Mouse (Mus musculus): ENCODE data around the gene Il12a. TPM values are rescaled to one million over a fixed set of nuclear protein-coding genes. Genes with fewer than 3 reads are reported as not detected.

The Il12a gene
- polyA plus RNA-seq, 1 experiment = 7.3 TPM

GRCm38 (mm10) chr3:68669418-68669974, 20.9 kb upstream of the Il12a start:
- H3K4me1 ChIP-seq (ENCODE audit: control insufficient read depth, insufficient read depth, insufficient read length) = no peaks in the 10 kb centered on the region
- 83% methylated on average over 5 of the region's 5 CpGs for WGBS
- no peaks in the 10 kb centered on the region for H3K27me3 ChIP-seq (ENCODE audit: control insufficient read depth, insufficient read depth, low read length)
- H3K36me3 ChIP-seq (ENCODE audit: control insufficient read depth, insufficient read depth, low read length) = no peaks in the 10 kb centered on the region
- no peak for DNase-seq (ENCODE audit: low read depth in 1 of 2, low spot score in 2 of 2)
- TF ChIP-seq CTCF (IDR thresholded peaks at IDR 0.05; ENCODE audit: extremely low read depth, insufficient read depth, insufficient read length, insufficient replicate concordance) (no peak), POLR2A (IDR thresholded peaks at IDR 0.05; ENCODE audit: low read depth, low read length) (no peak)
- no peak overlapping the region for H3K27ac ChIP-seq (ENCODE audit: insufficient read depth, low read length)
- H3K4me3 ChIP-seq (ENCODE audit: extremely low read depth, insufficient read depth, insufficient read length) = no peak overlapping the region

GRCm38 (mm10) chr3:68674721-68675120, 15.7 kb upstream of the Il12a start:
- H3K4me3 ChIP-seq (ENCODE audit: extremely low read depth, insufficient read depth, insufficient read length) = no peak overlapping the region
- no peak for TF ChIP-seq POLR2A (IDR thresholded peaks at IDR 0.05; ENCODE audit: low read depth, low read length)
- TF ChIP-seq CTCF (IDR thresholded peaks at IDR 0.05; ENCODE audit: extremely low read depth, insufficient read depth, insufficient read length, insufficient replicate concordance) = no peak
- no peaks in the 10 kb centered on the region; the same call in 1 of the 2 replicates for H3K4me1 ChIP-seq (ENCODE audit: control insufficient read depth, insufficient read depth, insufficient read length)
- H3K27ac ChIP-seq (ENCODE audit: insufficient read depth, low read length) = no peak overlapping the region
- DNase-seq (ENCODE audit: low read depth in 1 of 2, low spot score in 2 of 2) = no peak
- H3K27me3 ChIP-seq (ENCODE audit: control insufficient read depth, insufficient read depth, low read length) = no peaks in the 10 kb centered on the region
- no peaks in the 10 kb centered on the region for H3K36me3 ChIP-seq (ENCODE audit: control insufficient read depth, insufficient read depth, low read length)
- WGBS = 92% methylated on average over 2 of the region's 2 CpGs

- H3K4me3 ChIP-seq (ENCODE audit: extremely low read depth, insufficient read depth, insufficient read length) = no peak overlapping the region
- H3K27ac ChIP-seq (ENCODE audit: insufficient read depth, low read length) = no peak overlapping the region
- no peak for DNase-seq (ENCODE audit: low read depth in 1 of 2, low spot score in 2 of 2)
- TF ChIP-seq CTCF (IDR thresholded peaks at IDR 0.05; ENCODE audit: extremely low read depth, insufficient read depth, insufficient read length, insufficient replicate concordance) = no peak
- no peak for TF ChIP-seq POLR2A (IDR thresholded peaks at IDR 0.05; ENCODE audit: low read depth, low read length)
- WGBS = 88% methylated on average over 12 of the region's 12 CpGs
- no peaks in the 10 kb centered on the region for H3K36me3 ChIP-seq (ENCODE audit: control insufficient read depth, insufficient read depth, low read length)
- no peaks in the 10 kb centered on the region for H3K27me3 ChIP-seq (ENCODE audit: control insufficient read depth, insufficient read depth, low read length)
- no peaks in the 10 kb centered on the region; the same call in 1 of the 2 replicates for H3K4me1 ChIP-seq (ENCODE audit: control insufficient read depth, insufficient read depth, insufficient read length)
Measured at GRCm38 (mm10) chr3:68675216-68675835, 15.1 kb upstream of the Il12a start.

- no peak for TF ChIP-seq POLR2A (IDR thresholded peaks at IDR 0.05; ENCODE audit: low read depth, low read length)
- no peak for TF ChIP-seq CTCF (IDR thresholded peaks at IDR 0.05; ENCODE audit: extremely low read depth, insufficient read depth, insufficient read length, insufficient replicate concordance)
- no peak overlapping the region for H3K4me3 ChIP-seq (ENCODE audit: extremely low read depth, insufficient read depth, insufficient read length)
- 28% methylated on average over 10 of the region's 10 CpGs for WGBS
- DNase-seq (ENCODE audit: low read depth in 1 of 2, low spot score in 2 of 2) = no peak
- H3K4me1 ChIP-seq (ENCODE audit: control insufficient read depth, insufficient read depth, insufficient read length) = no peaks in the 10 kb centered on the region; the same call in 1 of the 2 replicates
- no peaks in the 10 kb centered on the region for H3K36me3 ChIP-seq (ENCODE audit: control insufficient read depth, insufficient read depth, low read length)
- H3K27me3 ChIP-seq (ENCODE audit: control insufficient read depth, insufficient read depth, low read length) = no peaks in the 10 kb centered on the region
- no peak overlapping the region for H3K27ac ChIP-seq (ENCODE audit: insufficient read depth, low read length)
Measured at GRCm38 (mm10) chr3:68675980-68676678, 14.3 kb upstream of the Il12a start.

GRCm38 (mm10) chr3:68676831-68677303, 13.6 kb upstream of the Il12a start:
- H3K4me1 ChIP-seq (ENCODE audit: control insufficient read depth, insufficient read depth, insufficient read length) = no peaks in the 10 kb centered on the region; the same call in 1 of the 2 replicates
- TF ChIP-seq CTCF (IDR thresholded peaks at IDR 0.05; ENCODE audit: extremely low read depth, insufficient read depth, insufficient read length, insufficient replicate concordance) (no peak), POLR2A (IDR thresholded peaks at IDR 0.05; ENCODE audit: low read depth, low read length) (no peak)
- H3K36me3 ChIP-seq (ENCODE audit: control insufficient read depth, insufficient read depth, low read length) = no peaks in the 10 kb centered on the region
- DNase-seq (ENCODE audit: low read depth in 1 of 2, low spot score in 2 of 2) = peak in 1 of 2 experiments; percentile 58
- peak overlapping the region; percentile 55 for H3K4me3 ChIP-seq (ENCODE audit: extremely low read depth, insufficient read depth, insufficient read length)
- H3K27me3 ChIP-seq (ENCODE audit: control insufficient read depth, insufficient read depth, low read length) = no peaks in the 10 kb centered on the region
- H3K27ac ChIP-seq (ENCODE audit: insufficient read depth, low read length) = peak overlapping the region; percentile 72
- 3% methylated on average over 17 of the region's 17 CpGs for WGBS

- Histone ChIP-seq H3K4me1 (ENCODE audit: control insufficient read depth, insufficient read depth, insufficient read length) (no peaks in the 10 kb centered on the region; the same call in 1 of the 2 replicates), H3K36me3 (ENCODE audit: control insufficient read depth, insufficient read depth, low read length) (no peaks in the 10 kb centered on the region), H3K27ac (ENCODE audit: insufficient read depth, low read length) (no peak overlapping the region), H3K27me3 (ENCODE audit: control insufficient read depth, insufficient read depth, low read length) (no peaks in the 10 kb centered on the region), H3K4me3 (ENCODE audit: extremely low read depth, insufficient read depth, insufficient read length) (no peak overlapping the region)
- DNase-seq (ENCODE audit: low read depth in 1 of 2, low spot score in 2 of 2) = no peak
- TF ChIP-seq POLR2A (IDR thresholded peaks at IDR 0.05; ENCODE audit: low read depth, low read length) (no peak), CTCF (IDR thresholded peaks at IDR 0.05; ENCODE audit: extremely low read depth, insufficient read depth, insufficient read length, insufficient replicate concordance) (no peak)
- WGBS = 62% methylated on average over 9 of the region's 9 CpGs
Measured at GRCm38 (mm10) chr3:68678805-68679585, 11.4 kb upstream of the Il12a start.

Data from spleen, adult 2 months (tissue).